Mouse (Mus musculus) layer of hippocampus, adult 8-10 months (tissue): Measurements from ENCODE around the gene Sestd1. TPM values are rescaled to one million over a fixed set of nuclear protein-coding genes. Genes with fewer than 3 reads are reported as not detected.
A peak's percentile ranks its signal among the peaks of the same experiment; 100 is the strongest.

Experiments
- DNase-seq, 2 experiments: peaks; one replicate each; pipeline ENCODE4 v3.0.0; 2022; ENCODE audit warnings: low spot score in 2 of 2
- total RNA-seq, 4 experiments: library from RNA; stranded (reverse); gene quantifications; 2 replicates each; pipeline ENCODE4 v1.2.4; 2022

Sestd1 gene
- total RNA-seq, 4 experiments from 2014 or later: 31.5 to 38.2 (median 34.1) TPM

DNA sequence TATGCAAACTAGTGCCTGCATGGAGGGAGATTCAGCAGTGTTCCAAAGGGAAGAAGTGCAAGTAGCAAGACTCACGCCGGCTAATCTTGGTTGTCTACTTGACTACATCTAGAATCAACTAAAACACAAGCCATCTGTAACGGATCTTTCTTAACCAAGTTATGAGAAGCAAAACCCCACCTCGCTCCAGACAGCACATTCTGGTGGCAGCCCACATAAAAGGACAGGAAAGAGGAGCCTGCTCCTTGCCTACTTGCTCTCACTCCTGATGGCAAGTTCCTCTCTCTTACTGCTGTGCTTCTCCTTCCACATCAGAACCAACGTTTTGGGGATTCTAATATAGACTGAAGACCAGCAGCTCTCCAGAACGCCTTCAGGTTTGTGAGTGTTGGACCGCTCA lies 9.6 kb downstream of the Sestd1 start:
- no peak for DNase-seq

DNA sequence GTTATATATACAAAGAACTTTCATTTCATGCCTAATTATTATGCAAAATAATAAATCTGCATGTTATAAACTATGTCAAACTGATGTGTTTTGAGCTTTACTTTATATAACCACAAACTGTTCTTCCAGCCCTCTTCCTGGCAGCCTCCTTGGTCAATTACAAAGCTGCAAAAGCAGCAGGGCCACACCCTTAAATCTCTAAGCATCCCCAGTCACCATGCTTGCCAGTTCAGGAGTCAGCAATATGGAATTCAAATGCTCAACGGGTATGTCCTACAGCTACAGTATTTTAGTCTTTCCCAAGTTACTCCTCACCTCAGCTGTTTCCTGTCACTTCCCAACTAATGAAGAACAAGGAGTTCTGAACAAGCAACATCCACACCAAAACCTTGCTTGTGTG lies 10.3 kb downstream of the Sestd1 start:
- no peak for DNase-seq

DNA sequence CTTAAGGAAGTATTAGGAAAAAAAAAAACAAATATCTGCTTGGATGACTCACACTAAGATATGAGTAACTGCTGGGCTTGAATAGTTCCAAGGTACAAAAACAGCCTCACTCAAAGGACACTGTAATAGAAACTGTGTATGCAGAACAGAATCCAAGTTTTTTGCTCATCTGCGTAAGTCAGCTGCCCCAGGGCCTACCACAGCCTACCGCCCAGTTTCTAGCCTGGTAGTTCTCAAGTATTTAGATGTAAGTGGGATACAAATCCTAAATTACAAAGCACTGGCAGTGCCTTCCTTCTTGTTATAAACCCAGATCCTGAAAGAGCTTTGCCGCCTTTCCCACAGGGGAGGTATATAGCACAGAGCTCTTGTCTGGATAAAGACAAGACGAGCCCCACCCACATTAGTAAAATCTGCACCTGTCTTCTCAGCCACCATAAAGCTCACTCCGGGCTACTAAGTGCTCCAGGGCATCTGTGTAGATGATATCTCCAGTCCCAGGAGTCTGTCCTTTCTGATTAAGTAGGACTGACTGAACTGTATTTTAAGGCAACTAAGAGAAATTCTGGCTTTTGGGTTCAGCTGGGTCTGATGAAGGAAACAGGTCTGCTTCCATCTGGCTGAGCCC lies 11.7 kb downstream of the Sestd1 start:
- DNase-seq: no peak

DNA sequence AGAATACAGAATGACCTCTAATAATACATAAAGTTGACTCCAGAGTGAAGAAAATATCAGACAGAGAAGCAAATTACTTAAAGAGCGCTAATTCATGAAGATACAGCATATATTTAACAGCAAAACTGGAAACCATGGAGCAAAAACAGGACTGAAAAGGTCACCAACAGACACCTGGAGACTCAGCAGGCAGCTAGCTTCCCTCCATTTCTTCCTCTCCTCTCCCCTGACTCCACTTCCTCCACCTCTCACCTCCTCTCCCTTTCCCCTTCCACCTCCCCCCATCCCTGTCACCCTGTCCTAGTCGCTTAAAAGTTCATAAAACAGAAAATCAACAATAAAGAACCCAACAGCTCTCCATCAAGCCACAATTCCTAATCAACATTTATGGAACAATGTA lies 13.5 kb downstream of the Sestd1 start:
- no peak for DNase-seq

- DNase-seq: no peak
These were observed 14.4 kb downstream of the Sestd1 start for GRCm38 (mm10) chr2:77266011-77266410.

GRCm38 (mm10) chr2:77265301-77265700 lies 15.1 kb downstream of the Sestd1 start:
- no peak for DNase-seq

DNA sequence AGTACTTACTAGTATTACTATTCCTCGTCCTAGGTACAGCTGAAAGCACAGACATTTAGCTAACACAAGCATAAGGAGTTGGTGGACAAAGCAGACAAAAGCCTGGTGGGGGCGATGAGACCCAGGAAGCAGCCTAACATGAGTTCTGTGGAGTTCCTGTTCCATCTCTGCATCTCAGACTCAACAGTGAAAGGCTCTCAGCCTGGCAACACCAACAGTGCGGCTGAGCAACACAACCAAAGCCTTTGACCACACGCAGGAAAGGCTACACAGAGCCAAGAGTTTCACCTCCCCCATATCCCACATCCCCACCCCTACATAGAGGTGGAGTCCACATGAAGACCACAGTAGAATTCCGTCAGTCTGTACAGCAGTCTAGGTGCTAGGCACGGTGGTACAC lies 15.8 kb downstream of the Sestd1 start:
- DNase-seq: no peak

DNA sequence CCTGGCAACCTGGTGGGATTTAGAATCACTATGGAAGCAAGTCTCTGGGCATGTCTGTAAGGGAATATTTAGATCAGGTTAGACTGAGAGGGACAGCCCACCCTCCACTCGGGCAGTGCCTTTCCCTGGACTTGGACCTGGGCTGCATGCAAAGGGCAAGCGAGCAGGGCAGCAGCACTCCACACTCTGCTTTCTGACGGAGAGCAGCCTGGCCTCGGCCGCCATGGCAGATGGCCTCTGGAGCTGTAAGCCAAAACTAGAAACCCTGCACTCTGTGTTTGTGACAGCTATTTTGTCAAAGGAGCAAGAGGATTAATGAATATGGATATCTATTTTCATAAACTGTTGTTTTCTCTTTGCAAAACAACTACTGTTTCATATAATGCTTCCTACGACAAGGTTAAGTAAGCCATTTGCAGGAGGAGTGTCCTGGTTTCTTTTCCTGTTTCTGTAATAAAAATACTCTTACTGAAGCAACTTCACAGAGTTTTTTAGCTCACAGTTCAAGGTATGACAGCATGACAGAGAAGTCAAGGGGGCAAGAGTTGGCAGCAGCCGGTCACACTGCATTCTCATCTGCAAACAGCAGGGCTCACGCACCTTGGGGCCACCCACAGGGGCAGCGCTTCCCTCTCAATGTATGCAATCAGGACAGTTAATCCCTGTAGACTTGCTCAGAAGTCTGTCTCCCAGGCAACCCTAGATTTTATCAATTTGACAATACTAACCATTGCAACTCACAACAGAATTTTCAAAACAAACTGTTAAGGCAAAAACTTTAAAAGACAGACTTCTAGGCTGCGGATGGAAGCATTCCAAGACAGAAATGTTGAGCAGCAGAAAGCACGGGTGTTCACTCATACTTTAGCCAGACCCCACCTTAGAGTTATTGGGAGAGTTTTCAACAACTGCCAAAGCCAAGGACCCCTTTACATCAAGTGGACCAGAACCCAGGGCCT lies 16.6 kb downstream of the Sestd1 start:
- DNase-seq: no peak

- no peak for DNase-seq
These were observed 20.3 kb downstream of the Sestd1 start for GRCm38 (mm10) chr2:77260134-77260533.

DNA sequence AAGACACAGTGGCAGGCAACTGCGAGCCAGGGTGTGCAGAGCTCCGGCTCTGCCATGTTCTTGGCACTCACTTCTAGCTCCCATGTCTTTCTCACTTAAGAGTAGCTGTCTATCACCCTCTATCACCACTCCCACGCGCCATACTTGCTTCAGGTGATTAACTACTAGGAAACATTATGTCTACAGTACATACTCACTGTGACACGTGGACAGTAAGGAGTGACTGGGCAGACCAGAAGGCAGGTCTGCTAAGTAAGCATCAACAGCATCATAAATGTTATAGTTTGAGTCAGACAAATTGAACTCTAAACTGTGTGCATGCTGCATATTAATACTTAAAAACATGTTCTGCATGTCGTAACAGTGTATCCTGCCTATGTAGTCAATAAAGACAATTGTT lies 27.2 kb downstream of the Sestd1 start:
- DNase-seq: no peak

- DNase-seq: no peak
These were observed 28.7 kb downstream of the Sestd1 start for GRCm38 (mm10) chr2:77251736-77252135.

GRCm38 (mm10) chr2:77249771-77250681 lies 30.4 kb downstream of the Sestd1 start:
- DNase-seq: peak in 1 of 2 experiments; percentile 38

DNA sequence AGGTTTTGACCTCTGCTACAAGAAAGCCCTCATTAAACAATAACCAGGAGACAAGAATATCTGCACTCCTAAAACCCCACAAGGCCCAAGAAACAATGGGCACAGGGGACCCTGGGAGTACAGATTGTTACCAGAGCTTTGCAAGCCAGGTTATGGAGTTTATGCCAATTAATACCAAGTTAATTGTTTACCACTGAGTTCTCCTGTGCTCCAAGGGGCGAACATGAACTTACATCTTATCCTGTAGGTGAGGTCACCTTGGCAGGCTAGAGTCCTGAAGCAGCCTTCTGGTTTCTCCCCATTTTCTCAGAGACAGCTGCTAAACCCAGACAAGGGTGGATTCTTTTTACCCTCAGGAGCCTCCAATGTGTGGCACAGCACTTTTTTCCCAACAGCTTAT lies 32.0 kb downstream of the Sestd1 start:
- no peak for DNase-seq

DNA sequence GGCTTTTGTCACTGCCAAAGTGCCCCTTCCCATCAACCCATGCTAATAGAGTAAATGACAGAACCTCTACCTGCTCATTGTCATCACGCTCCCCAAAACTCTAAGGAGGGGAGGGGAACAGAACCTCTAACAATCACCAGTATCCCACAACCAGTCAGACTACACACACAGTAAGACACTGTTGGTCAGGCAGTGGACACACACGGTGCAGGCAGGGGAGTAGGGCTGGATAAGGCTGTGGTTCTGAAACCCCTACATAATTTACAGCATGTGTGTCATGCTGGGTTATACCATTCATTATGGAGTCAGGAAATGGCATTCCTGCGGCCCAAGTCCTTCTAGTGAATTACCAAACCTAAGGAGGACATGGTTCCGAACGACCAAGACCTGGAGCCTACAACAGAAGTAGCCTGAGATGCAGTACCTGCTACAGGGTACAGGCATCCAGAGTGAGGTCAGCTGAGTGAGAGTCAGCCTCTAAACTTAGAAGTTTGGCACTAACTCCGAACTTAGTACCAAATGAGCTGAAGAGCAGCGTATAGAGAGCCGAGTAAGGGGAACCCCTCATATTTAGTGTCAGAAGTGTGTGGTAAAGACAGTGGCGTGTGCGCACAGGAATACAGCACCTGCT lies 33.1 kb downstream of the Sestd1 start:
- DNase-seq: no peak

DNA sequence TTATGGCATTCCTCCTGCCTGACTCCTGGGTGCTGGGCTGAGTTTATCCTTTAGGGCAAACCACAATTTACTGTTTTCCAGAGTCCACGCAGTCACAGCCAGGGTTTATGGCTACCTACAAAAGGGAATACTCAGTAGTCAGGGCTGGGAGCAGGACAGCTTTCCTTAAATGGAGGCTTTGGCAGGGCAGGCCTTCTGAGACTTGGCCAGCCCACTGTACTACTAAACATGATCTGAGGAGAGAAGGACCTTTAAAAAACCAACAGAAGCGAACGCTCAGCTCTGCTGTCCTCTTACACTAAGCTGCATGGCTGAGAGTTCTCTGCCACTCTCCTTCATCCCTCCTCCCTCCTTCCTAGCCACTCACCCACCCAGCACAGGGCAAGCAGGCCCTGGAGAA lies 34.6 kb downstream of the Sestd1 start:
- no peak for DNase-seq

GRCm38 (mm10) chr2:77242248-77242647 lies 38.1 kb downstream of the Sestd1 start:
- DNase-seq: no peak

GRCm38 (mm10) chr2:77238607-77239006 lies 41.8 kb downstream of the Sestd1 start:
- DNase-seq: no peak

- no peak for DNase-seq
These were observed 42.3 kb downstream of the Sestd1 start for GRCm38 (mm10) chr2:77238046-77238445.

DNA sequence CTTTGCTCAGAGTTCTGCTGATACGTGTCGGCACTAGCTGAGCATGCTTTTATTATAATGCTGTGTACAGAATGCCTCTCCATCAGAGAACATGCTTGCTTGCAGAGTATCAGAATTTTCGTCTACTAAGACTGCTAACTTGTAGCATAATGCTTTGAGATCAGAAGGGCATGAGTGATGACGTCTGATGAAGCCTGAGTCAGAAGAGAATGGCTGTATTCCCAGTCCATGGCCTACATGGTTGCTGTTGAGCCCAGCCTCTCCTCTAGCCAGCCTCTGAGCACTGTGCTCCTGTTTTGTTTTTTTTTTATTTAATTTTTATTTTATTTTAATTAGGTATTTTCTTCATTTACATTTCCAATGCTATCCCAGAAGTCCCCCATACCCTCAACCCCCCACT lies 43.5 kb downstream of the Sestd1 start:
- no peak for DNase-seq

GRCm38 (mm10) chr2:77235896-77236295 lies 44.5 kb downstream of the Sestd1 start:
- DNase-seq: no peak

DNA sequence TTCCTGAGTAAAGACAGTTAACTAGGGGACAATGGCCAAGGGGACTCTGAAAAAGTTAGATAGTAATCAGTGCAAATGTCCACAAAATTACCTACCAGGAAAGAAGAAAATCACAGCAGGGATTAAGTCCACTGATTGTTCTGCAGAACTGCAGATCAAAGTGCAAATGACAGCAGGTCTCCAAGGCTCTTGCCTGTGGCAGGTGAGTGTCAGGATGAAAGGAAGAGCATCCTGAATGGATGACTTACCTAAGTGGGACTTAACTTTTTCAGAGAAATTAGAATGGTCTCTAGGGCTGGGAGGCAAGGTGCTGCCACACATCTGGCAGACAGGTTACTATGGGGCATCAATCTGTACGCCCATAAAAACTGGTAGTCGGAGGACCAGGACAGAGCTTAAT lies 47.8 kb downstream of the Sestd1 start:
- DNase-seq: no peak
